Mouse (Mus musculus) kidney, postnatal 10 days (tissue): ENCODE results near the gene Gm10770.
"Not testable (repeated sequence)": the region's sequence is repeated elsewhere in the genome, so short reads cannot be mapped to it uniquely, and the experiment has no call there.

Experiments used
- DNase-seq: peaks from one replicate; pipeline ENCODE4 v3.0.0; 2021; ENCODE audit warnings: mixed read lengths

The Gm10770 gene

DNA sequence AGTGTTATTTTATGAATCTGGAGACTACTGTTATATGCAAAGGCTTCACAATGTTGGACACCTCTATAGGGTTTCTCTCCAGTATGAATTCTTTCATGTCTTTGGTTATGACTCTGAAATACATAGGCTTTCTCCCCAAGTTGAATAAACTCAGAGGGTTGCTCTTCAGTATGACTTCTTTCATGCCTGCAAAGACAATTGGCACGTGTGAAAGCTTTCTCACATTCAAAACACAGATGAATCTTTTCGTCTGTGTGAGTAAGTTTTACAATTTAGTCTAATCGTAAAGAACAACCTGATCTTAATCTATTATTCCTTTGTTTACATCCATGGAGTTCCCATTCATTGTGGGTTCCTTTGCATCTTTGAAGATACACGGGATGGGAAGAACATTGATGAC is at the start of gene Gm10770:
TSS of gene Gm10770 (minus strand) at position 101 of the 400 bp plus-strand sequence.
- not testable (repeated sequence) for DNase-seq

- not testable (repeated sequence) for DNase-seq
Observed at GRCm38 (mm10) chr2:150223263-150223662, 43.8 kb upstream of the Gm10770 start.

- not testable (repeated sequence) for DNase-seq
Observed at GRCm38 (mm10) chr2:150218363-150218725, 38.9 kb upstream of the Gm10770 start.

GRCm38 (mm10) chr2:150217600-150218362 is 38.3 kb upstream of the Gm10770 start, which contains the start of gene Zfp937:
TSS of gene Zfp937 (plus strand) at chr2:150218073.
- DNase-seq: peak; percentile 87

- not testable (repeated sequence) for DNase-seq
Observed at GRCm38 (mm10) chr2:150181570-150181999, 2.1 kb upstream of the Gm10770 start, which contains the start of gene Gm14139. TSS of gene Gm14139 (plus strand) at chr2:150181755.

- not testable (repeated sequence) for DNase-seq
Observed at GRCm38 (mm10) chr2:150181046-150181445, 1.6 kb upstream of the Gm10770 start.

- DNase-seq: no peak
Observed at GRCm38 (mm10) chr2:150173833-150174232, 5.6 kb downstream of the Gm10770 start.

DNA sequence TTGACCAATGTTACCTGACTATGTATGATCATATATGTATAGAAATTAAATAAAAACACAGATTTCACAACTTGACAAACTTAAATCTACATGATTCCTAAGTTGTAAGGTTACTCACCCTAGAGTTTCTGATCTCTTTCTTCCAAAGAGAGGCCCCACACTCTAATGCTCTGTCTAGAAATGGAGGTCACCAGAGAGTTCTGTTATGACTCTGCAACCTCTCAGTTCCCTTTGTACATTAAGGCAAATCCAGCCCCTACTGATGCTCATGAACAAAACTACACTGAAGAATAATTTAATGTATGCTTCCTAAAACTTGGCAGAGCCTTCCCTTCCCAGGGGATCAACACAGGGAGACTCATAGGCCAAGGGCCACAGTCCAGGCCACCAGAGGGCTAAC is 12.8 kb downstream of the Gm10770 start:
- DNase-seq: no peak

DNA sequence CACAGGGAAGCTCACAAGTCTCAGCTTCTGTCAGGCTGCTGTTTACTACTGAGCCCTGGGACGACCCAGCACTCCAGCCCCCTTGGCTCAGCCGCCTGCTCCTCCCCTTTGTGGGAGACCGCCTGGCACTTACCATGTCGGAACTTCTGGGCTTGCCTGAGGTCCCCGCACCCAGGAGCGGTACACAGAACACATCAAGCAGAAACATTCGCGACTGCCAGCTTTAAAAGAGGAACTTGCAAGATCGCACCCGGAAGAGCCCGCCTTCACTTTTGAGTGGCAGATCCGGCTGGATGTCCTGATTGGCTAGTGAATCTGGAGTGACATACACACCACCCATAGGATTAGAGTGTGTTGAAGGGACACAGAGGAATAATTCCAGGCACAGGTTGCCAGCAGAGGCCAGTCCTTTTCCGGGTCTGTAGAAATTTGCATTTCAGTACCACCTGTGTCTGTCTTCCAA is 43.0 kb downstream of the Gm10770 start, which contains the start of gene Zfp120:
TSS of gene Zfp120 (minus strand) at position 274 of the 463 bp plus-strand sequence.
- peak; percentile 87 for DNase-seq

DNA sequence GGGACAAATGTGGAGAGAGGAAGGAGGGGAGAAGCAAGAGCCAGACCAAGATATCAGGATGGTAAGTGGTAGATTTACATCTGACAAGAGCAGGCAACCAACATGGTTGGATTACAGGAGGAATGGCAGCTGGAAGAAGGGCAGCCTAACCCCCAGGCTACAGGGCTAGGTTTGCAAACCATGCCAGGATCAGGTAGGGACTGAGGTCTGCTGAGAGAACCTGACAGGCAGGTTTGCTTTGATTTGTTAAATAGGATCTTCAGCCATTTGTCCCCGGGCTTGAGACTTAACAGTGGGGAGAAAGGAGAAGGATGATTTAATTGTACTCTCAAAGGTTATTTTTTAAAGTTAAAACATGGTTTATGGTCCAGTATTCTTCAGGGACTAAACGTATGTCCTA is 46.7 kb downstream of the Gm10770 start:
- DNase-seq: no peak

GRCm38 (mm10) chr2:150132002-150132401 is 47.5 kb downstream of the Gm10770 start:
- not testable (repeated sequence) for DNase-seq
